Mouse (Mus musculus): ENCODE measurements around the gene Cxcr1. TPM values are rescaled to one million over a fixed set of nuclear protein-coding genes. Genes with fewer than 3 reads are reported as not detected.

The Cxcr1 gene
- total RNA-seq, 4 experiments from 2014 or later: not detected

Small RNA genes within 50 kb of the gene (microRNA-seq; reads per million reads assigned to microRNA genes)
- gene Mir1928: not detected

Other genes with a start within 250 kb of the Cxcr1 start
- gene Tns1, start 70.2 kb downstream of the Cxcr1 start, total RNA-seq (2022): 100 to 1,000 TPM; 217 to 331 (median 279) TPM
- gene Rufy4, start 69.1 kb downstream of the Cxcr1 start, total RNA-seq (2022): not detected
- not detected for gene Cxcr2, start 40.6 kb downstream of the Cxcr1 start, total RNA-seq (2022)
- 10 to 100 TPM; 70.0 to 81.5 (median 72.2) TPM for gene Arpc2, start 41.5 kb upstream of the Cxcr1 start, total RNA-seq (2022)
- gene Gpbar1, start 83.9 kb upstream of the Cxcr1 start, total RNA-seq (2022): not detected
- gene Aamp, start 90.1 kb upstream of the Cxcr1 start, total RNA-seq (2022): 10 to 100 TPM; 73.2 to 88.7 (median 78.0) TPM
- 10 to 100 TPM; 51.9 to 56.2 (median 53.1) TPM for gene Pnkd, start 90.3 kb upstream of the Cxcr1 start, total RNA-seq (2022)
- gene Tmbim1, start 111.0 kb upstream of the Cxcr1 start, total RNA-seq (2022): 10 to 100 TPM; 31.3 to 38.1 (median 32.9) TPM
- under 1 TPM in 3 of 4 experiments, not detected in 1; 0.21 to 0.44 (median 0.36) TPM for gene Catip, start 167.5 kb upstream of the Cxcr1 start, total RNA-seq (2022)
- gene Slc11a1, start 180.6 kb upstream of the Cxcr1 start, total RNA-seq (2022): 1 to 10 TPM; 2.1 to 6.5 (median 5.1) TPM
- 100 to 1,000 TPM; 105 to 110 (median 107) TPM for gene Ctdsp1, start 196.9 kb upstream of the Cxcr1 start, total RNA-seq (2022)
- gene Vil1, start 214.7 kb upstream of the Cxcr1 start, total RNA-seq (2022): not detected

Measured in gastrocnemius, adult 8-10 months (tissue).